Mouse (Mus musculus): ENCODE data around the gene Lrp10.

Gene Lrp10

GRCm38 (mm10) chr14:54463959-54464292, at the start of gene Lrp10:
Gene Lrp10, plus strand, starts transcription at chr14:54464137.
- H3K4me3 ChIP-seq (replicated peaks; ENCODE audit: low read length) = peak within 1 kb of the TSS; percentile 96
- peaks cover 34% of the 10 kb centered on the region for H3K36me3 ChIP-seq (ENCODE audit: insufficient read depth, low read length)
- no peaks in the 10 kb centered on the region for H3K9me3 ChIP-seq (ENCODE audit: low read length)
- peaks cover 36% of the 10 kb centered on the region for H3K4me1 ChIP-seq (replicated peaks; ENCODE audit: low read depth, low read length)
- H3K27me3 ChIP-seq (ENCODE audit: insufficient read depth, low read length) = no peaks in the 10 kb centered on the region
- TF ChIP-seq NANOG (IDR thresholded peaks at IDR 0.05; ENCODE audit: borderline replicate concordance, low read length) (no peak), CTCF (conservative IDR thresholded peaks at IDR 0.05; ENCODE audit: low read length) (no peak), POU5F1 (IDR thresholded peaks at IDR 0.05; ENCODE audit: borderline replicate concordance, low read length) (no peak)

- TF ChIP-seq NANOG (IDR thresholded peaks at IDR 0.05; ENCODE audit: borderline replicate concordance, low read length) = peak; percentile 72
- TF ChIP-seq CTCF (conservative IDR thresholded peaks at IDR 0.05; ENCODE audit: low read length) = no peak
- Histone ChIP-seq H3K27me3 (ENCODE audit: insufficient read depth, low read length) (no peaks in the 10 kb centered on the region), H3K4me1 (replicated peaks; ENCODE audit: low read depth, low read length) (peaks cover 71% of the 10 kb centered on the region), H3K4me3 (replicated peaks; ENCODE audit: low read length) (peak overlapping the region; percentile 84), H3K36me3 (ENCODE audit: insufficient read depth, low read length) (peaks cover 18% of the 10 kb centered on the region), H3K9me3 (ENCODE audit: low read length) (no peaks in the 10 kb centered on the region)
These were observed 48.5 kb upstream of the Lrp10 start for GRCm38 (mm10) chr14:54415241-54416020.

- Histone ChIP-seq H3K4me3 (replicated peaks; ENCODE audit: low read length) (peak overlapping the region; percentile 82), H3K4me1 (replicated peaks; ENCODE audit: low read depth, low read length) (peaks cover 65% of the 10 kb centered on the region), H3K9me3 (ENCODE audit: low read length) (no peaks in the 10 kb centered on the region), H3K27me3 (ENCODE audit: insufficient read depth, low read length) (no peaks in the 10 kb centered on the region), H3K36me3 (ENCODE audit: insufficient read depth, low read length) (peaks cover 10% of the 10 kb centered on the region)
- TF ChIP-seq CTCF (conservative IDR thresholded peaks at IDR 0.05; ENCODE audit: low read length) = no peak
- no peak for TF ChIP-seq POU5F1 (IDR thresholded peaks at IDR 0.05; ENCODE audit: borderline replicate concordance, low read length)
- TF ChIP-seq NANOG (IDR thresholded peaks at IDR 0.05; ENCODE audit: borderline replicate concordance, low read length) = no peak
These were observed 47.6 kb upstream of the Lrp10 start for GRCm38 (mm10) chr14:54416229-54416775.

- Histone ChIP-seq H3K9me3 (ENCODE audit: low read length) (no peaks in the 10 kb centered on the region), H3K4me1 (replicated peaks; ENCODE audit: low read depth, low read length) (peaks cover 62% of the 10 kb centered on the region), H3K36me3 (ENCODE audit: insufficient read depth, low read length) (peaks cover 6% of the 10 kb centered on the region; the same call in 1 of the 2 replicates), H3K4me3 (replicated peaks; ENCODE audit: low read length) (peak overlapping the region; percentile 82), H3K27me3 (ENCODE audit: insufficient read depth, low read length) (no peaks in the 10 kb centered on the region)
- no peak for TF ChIP-seq CTCF (conservative IDR thresholded peaks at IDR 0.05; ENCODE audit: low read length)
- TF ChIP-seq POU5F1 (IDR thresholded peaks at IDR 0.05; ENCODE audit: borderline replicate concordance, low read length) = no peak
- no peak for TF ChIP-seq NANOG (IDR thresholded peaks at IDR 0.05; ENCODE audit: borderline replicate concordance, low read length)
These were observed 47.1 kb upstream of the Lrp10 start for GRCm38 (mm10) chr14:54416830-54417229.

GRCm38 (mm10) chr14:54417623-54418081, 46.3 kb upstream of the Lrp10 start, which contains the start of gene Slc7a7:
Gene Slc7a7, minus strand, starts transcription at chr14:54417780.
- TF ChIP-seq POU5F1 (IDR thresholded peaks at IDR 0.05; ENCODE audit: borderline replicate concordance, low read length) (no peak), CTCF (conservative IDR thresholded peaks at IDR 0.05; ENCODE audit: low read length) (peak; percentile 50), NANOG (IDR thresholded peaks at IDR 0.05; ENCODE audit: borderline replicate concordance, low read length) (no peak)
- Histone ChIP-seq H3K9me3 (ENCODE audit: low read length) (no peaks in the 10 kb centered on the region), H3K36me3 (ENCODE audit: insufficient read depth, low read length) (peaks cover 6% of the 10 kb centered on the region; the same call in 1 of the 2 replicates), H3K4me1 (replicated peaks; ENCODE audit: low read depth, low read length) (peaks cover 59% of the 10 kb centered on the region), H3K4me3 (replicated peaks; ENCODE audit: low read length) (peak within 1 kb of the TSS; percentile 82), H3K27me3 (ENCODE audit: insufficient read depth, low read length) (no peaks in the 10 kb centered on the region)

- no peak overlapping the region for H3K4me3 ChIP-seq (replicated peaks; ENCODE audit: low read length)
- TF ChIP-seq CTCF (conservative IDR thresholded peaks at IDR 0.05; ENCODE audit: low read length) = no peak
- TF ChIP-seq POU5F1 (IDR thresholded peaks at IDR 0.05; ENCODE audit: borderline replicate concordance, low read length) = no peak
- no peak for TF ChIP-seq NANOG (IDR thresholded peaks at IDR 0.05; ENCODE audit: borderline replicate concordance, low read length)
- peaks cover 62% of the 10 kb centered on the region for H3K4me1 ChIP-seq (replicated peaks; ENCODE audit: low read depth, low read length)
- H3K36me3 ChIP-seq (ENCODE audit: insufficient read depth, low read length) = no peaks in the 10 kb centered on the region
- H3K27me3 ChIP-seq (ENCODE audit: insufficient read depth, low read length) = no peaks in the 10 kb centered on the region
- H3K9me3 ChIP-seq (ENCODE audit: low read length) = no peaks in the 10 kb centered on the region
These were observed 42.9 kb upstream of the Lrp10 start for GRCm38 (mm10) chr14:54421014-54421413.

GRCm38 (mm10) chr14:54423406-54423805, 40.5 kb upstream of the Lrp10 start:
- Histone ChIP-seq H3K36me3 (ENCODE audit: insufficient read depth, low read length) (peaks cover 6% of the 10 kb centered on the region), H3K9me3 (ENCODE audit: low read length) (no peaks in the 10 kb centered on the region), H3K4me3 (replicated peaks; ENCODE audit: low read length) (no peak overlapping the region), H3K27me3 (ENCODE audit: insufficient read depth, low read length) (no peaks in the 10 kb centered on the region), H3K4me1 (replicated peaks; ENCODE audit: low read depth, low read length) (peaks cover 61% of the 10 kb centered on the region)
- peak; percentile 71 for TF ChIP-seq CTCF (conservative IDR thresholded peaks at IDR 0.05; ENCODE audit: low read length)
- TF ChIP-seq NANOG (IDR thresholded peaks at IDR 0.05; ENCODE audit: borderline replicate concordance, low read length) = no peak
- no peak for TF ChIP-seq POU5F1 (IDR thresholded peaks at IDR 0.05; ENCODE audit: borderline replicate concordance, low read length)

- no peak overlapping the region for H3K4me3 ChIP-seq (replicated peaks; ENCODE audit: low read length)
- H3K4me1 ChIP-seq (replicated peaks; ENCODE audit: low read depth, low read length) = peaks cover 60% of the 10 kb centered on the region
- no peaks in the 10 kb centered on the region for H3K9me3 ChIP-seq (ENCODE audit: low read length)
- TF ChIP-seq POU5F1 (IDR thresholded peaks at IDR 0.05; ENCODE audit: borderline replicate concordance, low read length) (no peak), CTCF (conservative IDR thresholded peaks at IDR 0.05; ENCODE audit: low read length) (no peak), NANOG (IDR thresholded peaks at IDR 0.05; ENCODE audit: borderline replicate concordance, low read length) (no peak)
- no peaks in the 10 kb centered on the region for H3K27me3 ChIP-seq (ENCODE audit: insufficient read depth, low read length)
- H3K36me3 ChIP-seq (ENCODE audit: insufficient read depth, low read length) = peaks cover 18% of the 10 kb centered on the region
These were observed 39.3 kb upstream of the Lrp10 start for GRCm38 (mm10) chr14:54424634-54425033.

Data from E14TG2a.4 (cell line).